Mouse (Mus musculus): ENCODE results near the gene Serpina1a.
"Not testable (repeated sequence)": the region's sequence is repeated elsewhere in the genome, so short reads cannot be mapped to it uniquely, and the experiment has no call there.

DNA sequence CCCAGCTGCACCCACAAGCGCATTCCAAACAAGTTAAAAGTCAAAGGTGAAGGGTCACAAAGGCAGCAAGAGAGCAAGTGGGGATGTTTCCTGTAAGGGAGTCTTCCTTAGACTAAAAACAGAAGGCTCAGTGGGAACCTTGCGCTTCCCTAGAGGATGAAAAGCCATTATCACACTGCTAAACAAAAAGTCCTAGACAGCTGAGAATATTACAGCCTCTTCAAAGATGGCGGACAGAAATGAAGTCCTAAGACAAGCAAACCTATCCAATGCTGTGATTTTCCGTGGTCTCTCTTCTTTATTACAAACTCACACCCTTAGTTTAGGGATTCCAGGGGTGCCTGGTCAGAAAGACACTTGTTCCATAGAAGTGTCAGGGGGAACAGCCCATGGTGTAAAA is 33.1 kb downstream of the Serpina1a start, which contains the start of gene Serpina1b:
- TF ChIP-seq CTCF, EP300 (IDR thresholded peaks at IDR 0.05; ENCODE audit: low read depth): not testable (repeated sequence)

Data from liver, embryonic 14.5 days (tissue).